Mouse (Mus musculus): ENCODE measurements at regions not wholly inside any gene's neighbourhood (a gene's known extent, or its start where the extent isn't known, plus 50 kb on each side); places are given as distances from the start of the nearest gene placed in this dataset.

DNA sequence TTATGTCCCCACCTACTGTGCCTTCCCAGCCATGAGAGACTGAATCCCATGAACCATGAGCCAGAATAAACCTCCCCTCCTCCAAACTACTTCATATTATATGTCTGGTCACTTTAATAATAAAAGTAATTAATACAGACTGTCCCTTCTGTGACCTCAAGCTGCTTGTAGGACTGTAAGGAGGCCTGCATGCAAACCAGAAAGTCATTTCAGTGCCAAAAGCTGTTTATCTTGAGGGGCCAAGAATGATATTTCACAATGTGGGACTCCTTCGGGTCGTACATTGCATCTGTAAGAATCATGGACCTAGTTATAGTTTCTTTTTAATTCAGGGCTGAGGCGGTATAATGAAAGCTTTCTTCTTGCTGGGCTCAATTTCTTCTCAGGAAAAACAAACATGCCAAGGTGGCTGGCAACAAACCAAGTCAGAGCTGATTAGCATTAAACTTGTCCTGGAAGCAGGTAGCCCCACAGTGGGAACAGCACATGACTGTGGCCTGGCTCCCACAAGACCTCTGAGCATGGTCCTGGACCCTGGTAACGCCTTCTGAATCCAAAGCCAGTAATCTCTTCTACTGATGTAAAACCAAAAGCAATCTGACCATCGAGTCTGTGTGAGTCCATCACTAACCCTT lies 162.3 kb upstream of the Hnrnpa3 start:
- Histone ChIP-seq H3K27me3 (ENCODE audit: control insufficient read depth, insufficient read depth, low read length) (no peaks in the 10 kb centered on the region), H3K4me1 (ENCODE audit: control insufficient read depth, insufficient read depth, low read length) (no peaks in the 10 kb centered on the region), H3K4me3 (replicated peaks; ENCODE audit: insufficient read depth, low read depth, low read length) (no peak overlapping the region), H3K27ac (ENCODE audit: insufficient read depth, low read length) (no peak overlapping the region)
- 60% methylated on average over 5 of the region's 5 CpGs for WGBS
- DNase-seq, result no peak
- TF ChIP-seq POLR2A (IDR thresholded peaks at IDR 0.05; ENCODE audit: borderline replicate concordance, insufficient read depth, low read length) (no peak), CTCF (IDR thresholded peaks at IDR 0.05; ENCODE audit: borderline replicate concordance, insufficient read depth, low read depth, low read length) (no peak)

DNA sequence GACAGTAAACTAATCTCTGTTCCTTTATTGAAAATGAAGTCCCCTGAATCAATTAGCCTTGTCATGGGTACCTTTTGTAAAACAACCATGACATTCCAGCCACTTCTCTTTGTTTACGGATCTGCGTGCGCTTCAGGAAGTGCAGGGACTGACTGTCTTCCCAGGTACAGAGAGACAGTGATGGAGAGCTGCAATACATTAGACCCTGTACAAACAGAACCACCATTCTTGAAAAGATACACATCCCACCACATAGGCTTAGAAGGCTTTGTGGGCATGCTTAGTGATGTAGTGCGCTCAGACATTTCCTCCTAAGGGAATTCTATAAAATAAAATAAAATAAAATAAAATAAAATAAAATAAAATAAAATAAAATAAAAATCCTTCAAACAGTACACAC lies 148.8 kb upstream of the Hnrnpa3 start:
- 87% methylated on average over 4 of the region's 4 CpGs for WGBS
- no peak overlapping the region for H3K27ac ChIP-seq (ENCODE audit: insufficient read depth, low read length)
- TF ChIP-seq CTCF (IDR thresholded peaks at IDR 0.05; ENCODE audit: borderline replicate concordance, insufficient read depth, low read depth, low read length) (no peak), POLR2A (IDR thresholded peaks at IDR 0.05; ENCODE audit: borderline replicate concordance, insufficient read depth, low read length) (no peak)

DNA sequence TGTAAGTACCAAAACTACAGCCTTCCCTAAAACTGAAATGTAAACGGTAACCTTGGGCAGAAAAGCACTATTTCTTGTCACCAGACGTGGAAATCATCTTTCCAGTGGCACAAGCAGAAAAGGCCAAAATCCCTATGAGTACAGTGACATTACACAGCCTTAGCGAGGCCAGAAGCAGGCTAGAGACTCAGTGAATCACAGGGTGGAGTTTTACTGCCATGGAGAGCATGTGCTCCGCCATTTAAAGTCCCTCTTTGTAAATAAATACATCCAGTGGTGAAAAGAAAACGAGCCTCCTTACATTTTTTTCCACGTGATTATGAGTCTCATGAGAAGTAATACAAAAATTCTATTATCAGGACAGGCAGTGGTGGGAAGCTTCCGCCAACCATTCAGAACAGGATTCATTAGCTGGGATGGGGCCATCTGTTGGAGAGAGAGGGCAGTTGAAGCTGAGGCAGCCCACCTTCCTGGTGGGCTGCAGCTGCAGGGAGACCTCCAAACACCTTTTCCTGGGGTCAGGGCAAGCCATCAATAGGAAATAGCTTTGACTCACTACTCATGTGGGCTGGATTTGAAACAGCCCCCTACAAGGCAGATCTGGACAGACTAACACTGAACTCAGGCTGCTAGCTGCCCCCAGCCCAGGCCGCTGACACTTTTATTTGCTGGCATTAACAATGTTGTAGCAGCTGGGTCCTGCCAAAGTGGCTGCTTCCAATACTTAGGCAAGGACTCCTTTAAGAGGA lies 146.5 kb upstream of the Hnrnpa3 start:
- DNase-seq, result no peak
- no peak overlapping the region for H3K27ac ChIP-seq (ENCODE audit: insufficient read depth, low read length)
- H3K4me1 ChIP-seq (ENCODE audit: control insufficient read depth, insufficient read depth, low read length), result no peaks in the 10 kb centered on the region; the same call in 1 of the 2 replicates
- 72% methylated on average over 8 of the region's 8 CpGs for WGBS
- no peak for TF ChIP-seq POLR2A (IDR thresholded peaks at IDR 0.05; ENCODE audit: borderline replicate concordance, insufficient read depth, low read length)
- no peak for TF ChIP-seq CTCF (IDR thresholded peaks at IDR 0.05; ENCODE audit: borderline replicate concordance, insufficient read depth, low read depth, low read length)
- H3K4me3 ChIP-seq (replicated peaks; ENCODE audit: insufficient read depth, low read depth, low read length), result no peak overlapping the region
- H3K27me3 ChIP-seq (ENCODE audit: control insufficient read depth, insufficient read depth, low read length), result no peaks in the 10 kb centered on the region

More for the DNA sequence above, 148.8 kb upstream of the Hnrnpa3 start:
- H3K27me3 ChIP-seq (ENCODE audit: control insufficient read depth, insufficient read depth, low read length), result no peaks in the 10 kb centered on the region
- DNase-seq, result no peak
- H3K4me3 ChIP-seq (replicated peaks; ENCODE audit: insufficient read depth, low read depth, low read length), result no peak overlapping the region
- H3K4me1 ChIP-seq (ENCODE audit: control insufficient read depth, insufficient read depth, low read length), result no peaks in the 10 kb centered on the region

DNA sequence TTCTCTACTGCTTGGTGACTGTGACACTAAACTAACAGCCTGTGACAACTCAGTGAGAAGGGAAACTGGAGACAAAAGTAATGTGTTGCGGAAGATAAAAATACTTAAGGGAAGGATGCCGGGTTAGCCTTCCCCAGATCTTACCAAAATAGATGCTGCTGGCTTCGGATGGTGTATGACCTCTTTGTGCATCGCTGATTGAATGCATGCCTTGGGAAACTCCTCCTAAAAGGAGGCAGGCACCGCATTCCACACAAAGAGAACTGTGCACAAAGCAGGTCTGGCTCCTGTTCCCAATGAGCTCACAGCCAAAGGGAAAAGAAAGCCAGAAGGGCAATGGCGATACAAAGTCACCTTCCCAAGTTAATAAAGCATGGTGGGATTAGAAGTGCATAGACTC lies 144.9 kb upstream of the Hnrnpa3 start:
- H3K27me3 ChIP-seq (ENCODE audit: control insufficient read depth, insufficient read depth, low read length), result no peaks in the 10 kb centered on the region
- DNase-seq, result no peak
- WGBS, result 58% methylated on average over 6 of the region's 6 CpGs

DNA sequence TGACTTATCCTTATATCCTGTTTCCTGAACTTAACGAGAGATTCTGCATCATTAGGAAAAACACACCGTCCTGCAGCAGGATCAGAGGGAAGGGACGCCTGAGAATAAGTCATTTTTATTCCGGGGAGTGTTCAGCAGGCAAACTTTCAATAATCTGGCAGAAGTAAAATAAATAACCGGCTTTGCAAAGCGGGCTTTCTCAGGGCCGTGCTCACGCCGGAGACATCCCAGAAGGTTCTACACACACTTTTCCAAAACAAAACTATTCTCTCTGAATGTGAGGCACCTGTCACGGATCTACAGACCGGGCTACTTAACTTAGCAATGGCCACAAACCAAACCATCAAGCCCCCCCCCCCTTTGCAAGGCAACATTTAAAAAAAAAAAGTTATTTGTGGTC lies 142.8 kb upstream of the Hnrnpa3 start:
- 93% methylated on average over 11 of the region's 11 CpGs for WGBS
- no peaks in the 10 kb centered on the region for H3K27me3 ChIP-seq (ENCODE audit: control insufficient read depth, insufficient read depth, low read length)
- H3K27ac ChIP-seq (ENCODE audit: insufficient read depth, low read length), result no peak overlapping the region
- no peak overlapping the region for H3K4me3 ChIP-seq (replicated peaks; ENCODE audit: insufficient read depth, low read depth, low read length)
- DNase-seq, result no peak
- no peak for TF ChIP-seq CTCF (IDR thresholded peaks at IDR 0.05; ENCODE audit: borderline replicate concordance, insufficient read depth, low read depth, low read length)
- no peak for TF ChIP-seq POLR2A (IDR thresholded peaks at IDR 0.05; ENCODE audit: borderline replicate concordance, insufficient read depth, low read length)
- no peaks in the 10 kb centered on the region; the same call in 1 of the 2 replicates for H3K4me1 ChIP-seq (ENCODE audit: control insufficient read depth, insufficient read depth, low read length)

More for the DNA sequence above, 144.9 kb upstream of the Hnrnpa3 start:
- Histone ChIP-seq H3K27ac (ENCODE audit: insufficient read depth, low read length) (no peak overlapping the region), H3K4me1 (ENCODE audit: control insufficient read depth, insufficient read depth, low read length) (no peaks in the 10 kb centered on the region; the same call in 1 of the 2 replicates), H3K4me3 (replicated peaks; ENCODE audit: insufficient read depth, low read depth, low read length) (no peak overlapping the region)
- TF ChIP-seq CTCF (IDR thresholded peaks at IDR 0.05; ENCODE audit: borderline replicate concordance, insufficient read depth, low read depth, low read length) (no peak), POLR2A (IDR thresholded peaks at IDR 0.05; ENCODE audit: borderline replicate concordance, insufficient read depth, low read length) (no peak)

DNA sequence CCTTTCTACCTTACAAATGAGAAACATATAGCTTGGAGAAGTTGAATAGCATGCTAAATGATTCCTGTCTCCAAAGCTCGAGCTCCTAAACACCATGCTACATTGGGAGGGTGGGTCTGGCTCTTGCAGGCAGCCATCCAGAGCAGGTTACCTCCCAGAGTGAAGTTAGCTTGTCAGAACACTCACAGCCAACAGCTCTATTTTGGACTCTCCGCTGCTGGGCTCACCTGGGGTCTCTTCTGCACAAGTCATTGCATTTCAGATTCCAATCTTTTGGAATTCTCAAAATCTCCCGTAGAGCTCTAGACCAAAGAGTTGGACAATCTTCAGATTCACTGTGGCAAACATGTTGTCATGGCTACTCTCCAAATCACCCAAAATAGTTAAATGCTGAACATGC lies 142.0 kb upstream of the Hnrnpa3 start:
- no peaks in the 10 kb centered on the region; the same call in 1 of the 2 replicates for H3K4me1 ChIP-seq (ENCODE audit: control insufficient read depth, insufficient read depth, low read length)
- no peak overlapping the region for H3K27ac ChIP-seq (ENCODE audit: insufficient read depth, low read length)
- no peaks in the 10 kb centered on the region for H3K27me3 ChIP-seq (ENCODE audit: control insufficient read depth, insufficient read depth, low read length)
- TF ChIP-seq CTCF (IDR thresholded peaks at IDR 0.05; ENCODE audit: borderline replicate concordance, insufficient read depth, low read depth, low read length) (no peak), POLR2A (IDR thresholded peaks at IDR 0.05; ENCODE audit: borderline replicate concordance, insufficient read depth, low read length) (no peak)
- WGBS, result 29% methylated on average over 3 of the region's 3 CpGs
- peak in 1 of 2 experiments; percentile 4 for DNase-seq
- H3K4me3 ChIP-seq (replicated peaks; ENCODE audit: insufficient read depth, low read depth, low read length), result no peak overlapping the region

DNA sequence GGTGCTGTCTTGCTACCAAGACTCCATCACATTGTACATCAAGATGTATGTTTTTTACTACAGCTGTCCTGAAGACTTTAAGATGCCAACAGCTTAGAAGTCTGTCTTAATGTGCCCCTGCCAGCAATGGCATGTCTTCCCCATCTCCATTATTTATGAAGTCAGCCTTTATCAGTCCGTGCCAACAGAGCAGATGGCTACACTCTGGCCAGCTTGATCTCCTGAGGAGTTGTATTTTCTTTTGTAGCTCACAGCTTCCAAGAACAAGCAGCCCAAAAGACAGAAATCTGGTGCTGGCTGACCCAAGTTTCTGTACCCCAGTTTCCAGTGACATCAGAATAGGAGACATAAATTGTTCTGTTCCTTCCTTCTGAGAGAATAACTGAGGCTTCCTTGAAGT lies 140.5 kb upstream of the Hnrnpa3 start:
- H3K27ac ChIP-seq (ENCODE audit: insufficient read depth, low read length), result no peak overlapping the region
- H3K4me3 ChIP-seq (replicated peaks; ENCODE audit: insufficient read depth, low read depth, low read length), result no peak overlapping the region
- no peaks in the 10 kb centered on the region; the same call in 1 of the 2 replicates for H3K4me1 ChIP-seq (ENCODE audit: control insufficient read depth, insufficient read depth, low read length)
- no peaks in the 10 kb centered on the region for H3K27me3 ChIP-seq (ENCODE audit: control insufficient read depth, insufficient read depth, low read length)
- DNase-seq, result peak; percentile 57 to 73
- WGBS, result 3% methylated on average over 1 of the region's 1 CpGs
- no peak for TF ChIP-seq POLR2A (IDR thresholded peaks at IDR 0.05; ENCODE audit: borderline replicate concordance, insufficient read depth, low read length)
- no peak for TF ChIP-seq CTCF (IDR thresholded peaks at IDR 0.05; ENCODE audit: borderline replicate concordance, insufficient read depth, low read depth, low read length)

DNA sequence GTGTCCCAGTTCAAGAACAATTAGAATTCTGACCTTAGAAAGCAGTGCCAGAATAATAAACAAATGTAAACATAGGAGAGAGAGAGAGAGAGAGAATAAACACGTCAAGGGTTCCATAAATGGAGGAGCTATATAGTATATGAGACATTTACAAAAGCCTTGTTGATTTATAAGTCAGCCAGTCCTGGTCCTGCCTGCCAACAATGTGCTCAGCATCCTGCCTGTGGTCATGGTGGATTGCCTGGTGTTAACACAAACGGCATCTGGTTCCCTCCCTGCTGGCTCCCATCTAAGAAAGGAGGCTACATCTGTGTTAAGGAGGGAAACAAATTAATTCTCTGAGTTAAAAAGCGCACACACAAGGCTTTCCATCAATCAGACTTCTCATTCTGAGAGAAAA lies 133.5 kb upstream of the Hnrnpa3 start:
- Histone ChIP-seq H3K4me3 (replicated peaks; ENCODE audit: insufficient read depth, low read depth, low read length) (no peak overlapping the region), H3K27ac (ENCODE audit: insufficient read depth, low read length) (no peak overlapping the region), H3K27me3 (ENCODE audit: control insufficient read depth, insufficient read depth, low read length) (no peaks in the 10 kb centered on the region), H3K4me1 (ENCODE audit: control insufficient read depth, insufficient read depth, low read length) (no peaks in the 10 kb centered on the region)
- TF ChIP-seq CTCF (IDR thresholded peaks at IDR 0.05; ENCODE audit: borderline replicate concordance, insufficient read depth, low read depth, low read length), result no peak
- TF ChIP-seq POLR2A (IDR thresholded peaks at IDR 0.05; ENCODE audit: borderline replicate concordance, insufficient read depth, low read length), result no peak
- no peak for DNase-seq
- 51% methylated on average over 3 of the region's 3 CpGs for WGBS
